Mouse (Mus musculus) myocyte (in vitro differentiated cells): ENCODE results near the gene Ptx4. TPM values are rescaled to one million over a fixed set of nuclear protein-coding genes. Genes with fewer than 3 reads are reported as not detected.

Experiments used
- H3K27me3 ChIP-seq: one replicate; pipeline ENCODE4 v1.6.1; 2011; ENCODE audit not compliant: control insufficient read depth, insufficient read depth, insufficient read length
- H3K36me3 ChIP-seq: one replicate; pipeline ENCODE4 v1.6.1; 2011; ENCODE audit not compliant: control insufficient read depth, insufficient read depth
- H3K4me2 ChIP-seq: one replicate; pipeline ENCODE4 v1.6.1; 2011; ENCODE audit warnings: low read depth, control low read depth
- H3K4me3 ChIP-seq: one replicate; pipeline ENCODE4 v1.5.1; 2011; ENCODE audit warnings: mild to moderate bottlenecking, control low read depth, moderate library complexity
- H3K79me2 ChIP-seq: one replicate; pipeline ENCODE4 v1.6.1; 2011; ENCODE audit not compliant: control insufficient read depth, insufficient read depth
- H3ac ChIP-seq: one replicate; pipeline ENCODE4 v1.6.1; 2011; ENCODE audit not compliant: control insufficient read depth, insufficient read length
- CEBPB ChIP-seq: IDR thresholded peaks from 2 replicates; pipeline ENCODE4 v1.6.1; 2011; ENCODE audit warnings: mild to moderate bottlenecking, moderate library complexity; ENCODE audit not compliant: poor library complexity, insufficient read depth, severe bottlenecking
- E2F4 ChIP-seq: IDR thresholded peaks from one replicate; pipeline ENCODE4 v1.6.1; 2011; ENCODE audit warnings: mild to moderate bottlenecking, control low read depth, moderate library complexity; ENCODE audit not compliant: insufficient read depth
- MAX ChIP-seq: IDR thresholded peaks from one replicate; pipeline ENCODE4 v1.6.1; 2011; ENCODE audit warnings: low read depth, mild to moderate bottlenecking, control low read depth
- MYOD1 ChIP-seq, 3 experiments: IDR thresholded peaks; one replicate each; pipeline ENCODE4 v1.6.1; 2011; ENCODE audit warnings: control low read depth in 2 of 3, low read depth in 2 of 3, mild to moderate bottlenecking in 2 of 3, moderate library complexity in 1 of 3; ENCODE audit not compliant: insufficient read length in 2 of 3, control insufficient read depth in 1 of 3
- MYOG ChIP-seq, 3 experiments: IDR thresholded peaks; one replicate each; pipeline ENCODE4 v1.6.1; 2011; ENCODE audit warnings: control low read depth in 2 of 3, low read depth in 2 of 3, mild to moderate bottlenecking in 2 of 3; ENCODE audit not compliant: insufficient read length in 2 of 3, control insufficient read depth in 1 of 3, insufficient read depth in 1 of 3
- POLR2A ChIP-seq: IDR thresholded peaks from one replicate; pipeline ENCODE4 v1.6.1; 2011; ENCODE audit warnings: low read depth, mild to moderate bottlenecking, control low read depth, moderate library complexity; ENCODE audit not compliant: insufficient read length
- POLR2AphosphoS2 ChIP-seq: IDR thresholded peaks from one replicate; pipeline ENCODE4 v1.6.1; 2011; ENCODE audit warnings: low read depth, control low read depth; ENCODE audit not compliant: insufficient read length
- REST ChIP-seq: IDR thresholded peaks from one replicate; pipeline ENCODE4 v1.6.1; 2011; ENCODE audit warnings: mild to moderate bottlenecking, control low read depth, moderate library complexity; ENCODE audit not compliant: insufficient read depth, insufficient read length
- SRF ChIP-seq: IDR thresholded peaks from one replicate; pipeline ENCODE4 v1.6.1; 2011; ENCODE audit warnings: low read depth; ENCODE audit not compliant: control insufficient read depth, insufficient read length
- TCF12 ChIP-seq: IDR thresholded peaks from one replicate; pipeline ENCODE4 v1.6.1; 2011; ENCODE audit warnings: mild to moderate bottlenecking, control low read depth; ENCODE audit not compliant: poor library complexity, insufficient read depth, severe bottlenecking
- TCF3 ChIP-seq: IDR thresholded peaks from one replicate; pipeline ENCODE4 v1.6.1; 2011; ENCODE audit warnings: low read depth, control low read depth; ENCODE audit not compliant: insufficient read length
- USF1 ChIP-seq: IDR thresholded peaks from one replicate; pipeline ENCODE4 v1.6.1; 2011; ENCODE audit warnings: low read depth, mild to moderate bottlenecking, control low read depth, moderate library complexity
- polyA plus RNA-seq: library from polyadenylated mRNA; unstranded; fragments of >200 nt; fragmentation: generic; extraction: Trizol; gene quantifications from one replicate; pipeline ENCODE4 v1.2.1, GENCODE M21; 2012; ENCODE audit warnings: missing spikeins

Ptx4 gene
- polyA plus RNA-seq, 1 experiment, result not detected

GRCm38 (mm10) chr17:25082081-25082847 is 38.3 kb upstream of the Ptx4 start:
- Histone ChIP-seq H3K36me3 (no peaks in the 10 kb centered on the region), H3K4me2 (no peak overlapping the region), H3K4me3 (no peak overlapping the region), H3K27me3 (no peaks in the 10 kb centered on the region), H3ac (no peak overlapping the region), H3K79me2 (no peaks in the 10 kb centered on the region)
- TF ChIP-seq TCF12 (no peak), MYOD1 (IDR thresholded peaks at IDR 0.05; ENCODE audit: control insufficient read depth in 1 of 3, insufficient read length in 2 of 3, low read depth in 2 of 3) (no peak), MAX (no peak)

DNA sequence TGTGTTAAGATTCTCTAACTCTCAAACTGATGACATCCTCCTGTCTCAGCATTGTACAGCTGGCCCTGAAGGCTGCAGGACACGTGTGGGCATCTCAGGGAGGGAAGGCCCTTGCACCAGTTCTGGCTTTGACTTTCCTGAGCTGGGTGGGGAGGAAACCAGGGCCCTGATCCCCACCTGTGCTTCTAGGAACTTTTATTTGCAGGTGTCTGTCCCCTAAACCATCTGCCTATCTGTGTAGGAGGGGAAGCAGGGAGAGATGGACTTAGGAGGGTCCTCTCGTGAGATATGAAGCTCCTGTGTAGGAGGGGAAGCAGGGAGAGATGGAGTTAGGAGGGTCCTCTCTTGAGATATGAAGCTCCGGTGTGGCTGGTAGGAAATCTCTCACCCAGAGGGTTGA is 37.7 kb upstream of the Ptx4 start:
- TF ChIP-seq SRF, result no peak
- no peak for TF ChIP-seq POLR2AphosphoS2
- no peak for TF ChIP-seq POLR2A
- TF ChIP-seq TCF12, result no peak
- H3K27me3 ChIP-seq, result no peaks in the 10 kb centered on the region
- H3ac ChIP-seq, result no peak overlapping the region
- no peak overlapping the region for H3K4me3 ChIP-seq
- H3K4me2 ChIP-seq, result no peak overlapping the region
- no peaks in the 10 kb centered on the region for H3K79me2 ChIP-seq
- no peaks in the 10 kb centered on the region for H3K36me3 ChIP-seq

GRCm38 (mm10) chr17:25083444-25083931 is 37.1 kb upstream of the Ptx4 start, which contains the start of gene Tmem204:
TSS of gene Tmem204 (minus strand) at chr17:25083591.
- H3ac ChIP-seq, result no peak within 1 kb of the TSS
- H3K4me2 ChIP-seq, result no peak within 1 kb of the TSS
- no peak for TF ChIP-seq POLR2AphosphoS2
- H3K27me3 ChIP-seq, result no peaks in the 10 kb centered on the region
- no peak within 1 kb of the TSS for H3K4me3 ChIP-seq
- H3K79me2 ChIP-seq, result no peaks in the 10 kb centered on the region
- H3K36me3 ChIP-seq, result no peaks in the 10 kb centered on the region

DNA sequence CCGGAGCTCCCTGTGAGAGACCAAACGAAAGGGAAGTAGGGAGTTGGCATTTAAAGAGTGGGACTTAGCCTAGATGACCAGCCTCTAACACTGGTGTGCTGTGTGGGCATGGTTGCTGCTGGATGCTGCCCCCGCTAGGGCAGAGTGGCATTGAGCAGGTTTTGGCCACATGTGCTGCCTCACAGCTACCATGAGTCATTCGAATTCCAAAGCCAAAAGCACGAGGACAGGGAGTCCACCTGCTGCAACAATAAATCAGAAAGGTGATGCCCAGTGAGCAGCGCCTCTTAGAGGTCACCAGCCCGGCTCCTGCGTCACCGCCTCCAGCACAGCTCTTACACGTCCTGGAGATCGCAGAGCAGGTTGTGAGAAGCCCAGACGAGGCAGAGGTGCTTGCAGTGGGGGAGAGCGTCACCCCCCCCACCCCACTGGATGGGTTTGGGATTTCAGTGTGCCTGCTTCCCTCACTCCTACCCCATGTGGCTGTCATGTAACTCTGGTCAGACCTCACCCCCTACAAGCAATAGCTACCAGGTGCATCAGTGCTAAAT is 35.6 kb upstream of the Ptx4 start:
- Histone ChIP-seq H3K27me3 (no peaks in the 10 kb centered on the region), H3K4me2 (no peak overlapping the region), H3K79me2 (no peaks in the 10 kb centered on the region), H3K4me3 (no peak overlapping the region), H3K36me3 (no peaks in the 10 kb centered on the region), H3ac (no peak overlapping the region)
- no peak for TF ChIP-seq POLR2A
- peak in 1 of 3 experiments; percentile 40 for TF ChIP-seq MYOG (IDR thresholded peaks at IDR 0.05; ENCODE audit: control insufficient read depth in 1 of 3, insufficient read depth in 1 of 3, insufficient read length in 2 of 3, low read depth in 2 of 3)
- peak; percentile 83 to 91 (median 88) for TF ChIP-seq MYOD1 (IDR thresholded peaks at IDR 0.05; ENCODE audit: control insufficient read depth in 1 of 3, insufficient read length in 2 of 3, low read depth in 2 of 3)
- TF ChIP-seq TCF12, result peak; percentile 50

DNA sequence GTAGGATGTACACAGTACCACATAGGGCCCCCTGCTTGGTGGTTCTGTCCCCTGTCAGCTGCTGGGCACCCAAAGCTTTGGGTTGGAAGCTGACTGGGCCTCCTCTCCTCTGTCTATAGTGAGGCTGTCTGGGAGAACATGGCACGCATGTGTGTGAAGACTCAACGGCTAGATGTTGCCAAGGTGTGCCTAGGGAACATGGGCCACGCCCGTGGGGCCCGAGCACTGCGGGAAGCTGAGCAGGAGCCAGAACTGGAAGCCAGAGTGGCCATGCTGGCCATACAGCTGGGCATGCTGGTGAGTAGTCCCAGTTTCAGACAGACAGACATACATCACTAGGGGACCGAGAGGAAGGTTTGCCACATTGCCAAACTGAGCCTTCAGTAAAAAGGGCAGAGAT is 33.8 kb upstream of the Ptx4 start:
- H3K79me2 ChIP-seq, result no peaks in the 10 kb centered on the region

DNA sequence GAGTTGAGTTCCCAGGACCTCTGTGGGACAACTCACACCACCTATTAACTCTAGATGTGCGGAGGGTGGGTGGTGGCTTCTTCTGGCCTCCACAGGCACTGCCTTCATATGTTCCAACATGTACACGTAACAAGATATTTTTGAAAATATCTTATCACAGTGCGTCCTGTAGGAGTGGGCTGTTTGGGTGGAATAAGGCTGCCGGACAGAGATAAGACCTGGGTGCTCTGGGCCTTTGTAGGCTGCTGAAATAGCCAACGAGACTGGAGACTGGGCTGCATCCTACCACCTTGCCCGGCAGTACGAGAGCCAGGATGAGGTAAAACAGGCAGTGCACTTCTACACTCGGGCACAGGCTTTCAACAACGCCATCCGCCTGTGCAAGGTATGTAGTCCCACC is 31.4 kb upstream of the Ptx4 start:
- Histone ChIP-seq H3K27me3 (no peaks in the 10 kb centered on the region), H3K79me2 (no peaks in the 10 kb centered on the region), H3ac (no peak overlapping the region), H3K36me3 (no peaks in the 10 kb centered on the region), H3K4me2 (no peak overlapping the region), H3K4me3 (no peak overlapping the region)
- TF ChIP-seq E2F4 (no peak), REST (no peak), POLR2AphosphoS2 (no peak), USF1 (no peak), TCF12 (no peak)

More for the DNA sequence above, 33.8 kb upstream of the Ptx4 start:
- H3K4me3 ChIP-seq, result no peak overlapping the region
- no peaks in the 10 kb centered on the region for H3K27me3 ChIP-seq
- no peak overlapping the region for H3ac ChIP-seq
- H3K4me2 ChIP-seq, result no peak overlapping the region
- no peaks in the 10 kb centered on the region for H3K36me3 ChIP-seq
- TF ChIP-seq MAX (no peak), USF1 (no peak), POLR2A (no peak), REST (no peak), CEBPB (no peak), TCF12 (no peak), POLR2AphosphoS2 (no peak), MYOG (IDR thresholded peaks at IDR 0.05; ENCODE audit: control insufficient read depth in 1 of 3, insufficient read depth in 1 of 3, insufficient read length in 2 of 3, low read depth in 2 of 3) (no peak), E2F4 (no peak), SRF (no peak), MYOD1 (IDR thresholded peaks at IDR 0.05; ENCODE audit: control insufficient read depth in 1 of 3, insufficient read length in 2 of 3, low read depth in 2 of 3) (no peak), TCF3 (no peak)
